Mouse (Mus musculus) MEL (cell line): ENCODE measurements around the gene Ptpre. TPM values are rescaled to one million over a fixed set of nuclear protein-coding genes. Genes with fewer than 3 reads are reported as not detected.

Experiments
- DNase-seq: peaks from one replicate; pipeline ENCODE4 v3.0.0; 2011; ENCODE audit warnings: low read depth, low spot score
- H3K27ac ChIP-seq: 2 replicates; pipeline ENCODE4 v1.5.1; 2012; ENCODE audit warnings: low read depth, mild to moderate bottlenecking, control low read depth, low read length, moderate library complexity; ENCODE audit not compliant: control insufficient read depth
- H3K27me3 ChIP-seq, 2 experiments: fragments of 150-350 bp in 1 of 2; sonication (generic) in 1 of 2; 2 replicates each; pipeline ENCODE4 v1.6.1; 2012; ENCODE audit warnings: low read length in 2 of 2, mild to moderate bottlenecking in 2 of 2, improper control_type of control experiment in 1 of 2, moderate library complexity in 1 of 2; ENCODE audit not compliant: insufficient read depth in 2 of 2, control insufficient read depth in 1 of 2
- H3K36me3 ChIP-seq, 2 experiments: 2 replicates each; pipeline ENCODE4 v1.6.1; 2012 to 2014; ENCODE audit warnings: low read length in 2 of 2, improper control_type of control experiment in 1 of 2, inconsistent platforms in 1 of 2, mild to moderate bottlenecking in 1 of 2; ENCODE audit not compliant: insufficient read depth in 2 of 2, control insufficient read depth in 1 of 2
- H3K4me1 ChIP-seq, 2 experiments: fragments of 150-350 bp in 1 of 2; sonication (generic) in 1 of 2; 2 replicates each; pipeline ENCODE4 v1.6.1; 2012; ENCODE audit warnings: low read length in 2 of 2, improper control_type of control experiment in 1 of 2, mild to moderate bottlenecking in 1 of 2; ENCODE audit not compliant: insufficient read depth in 2 of 2, control insufficient read depth in 1 of 2
- H3K4me3 ChIP-seq, 2 experiments: fragments of 150-350 bp in 1 of 2; sonication (generic) in 1 of 2; 2 replicates each; pipeline ENCODE4 v1.5.1; 2012; ENCODE audit warnings: low read depth in 2 of 2, low read length in 2 of 2, mild to moderate bottlenecking in 2 of 2, moderate library complexity in 2 of 2, control low read depth in 1 of 2, improper control_type of control experiment in 1 of 2; ENCODE audit not compliant: control insufficient read depth in 1 of 2, insufficient read depth in 1 of 2
- H3K79me2 ChIP-seq: 2 replicates; pipeline ENCODE4 v1.6.1; 2012; ENCODE audit warnings: mild to moderate bottlenecking, low read length, moderate library complexity; ENCODE audit not compliant: control insufficient read depth, poor library complexity, insufficient read depth
- H3K9ac ChIP-seq: 2 replicates; pipeline ENCODE4 v1.6.1; 2012; ENCODE audit warnings: low read depth, mild to moderate bottlenecking, control low read depth, low read length, moderate library complexity; ENCODE audit not compliant: control insufficient read depth, poor library complexity, severe bottlenecking
- H3K9me3 ChIP-seq: fragments of 150-350 bp; sonication (generic); replicated peaks from 2 replicates; pipeline ENCODE4 v1.6.1; 2012; ENCODE audit warnings: mild to moderate bottlenecking, low read length, improper control_type of control experiment, moderate library complexity; ENCODE audit not compliant: insufficient read depth
- BHLHE40 ChIP-seq: IDR thresholded peaks from 2 replicates; pipeline ENCODE4 v1.6.1; 2012; ENCODE audit warnings: low read depth, mild to moderate bottlenecking, inconsistent platforms, low read length, improper control_type of control experiment, borderline replicate concordance
- CHD1 ChIP-seq: IDR thresholded peaks from 2 replicates; pipeline ENCODE4 v1.6.1; 2012; ENCODE audit warnings: low read depth, mild to moderate bottlenecking, inconsistent platforms, low read length, improper control_type of control experiment
- CHD2 ChIP-seq: IDR thresholded peaks from 2 replicates; pipeline ENCODE4 v1.6.1; 2011; ENCODE audit warnings: low read length, improper control_type of control experiment
- E2F4 ChIP-seq: IDR thresholded peaks from 2 replicates; pipeline ENCODE4 v1.6.1; 2011; ENCODE audit warnings: low read depth, low read length, improper control_type of control experiment, borderline replicate concordance
- ELF1 ChIP-seq: IDR thresholded peaks from 2 replicates; pipeline ENCODE4 v1.6.1; 2014; ENCODE audit warnings: low read depth, mild to moderate bottlenecking, inconsistent platforms, low read length, improper control_type of control experiment, moderate library complexity
- EP300 ChIP-seq, 2 experiments: IDR thresholded peaks; 2 replicates each; pipeline ENCODE4 v1.6.1; 2011; ENCODE audit warnings: improper control_type of control experiment in 2 of 2, low read length in 2 of 2, low read depth in 1 of 2, mild to moderate bottlenecking in 1 of 2
- ETS1 ChIP-seq: IDR thresholded peaks from 2 replicates; pipeline ENCODE4 v1.6.1; 2012; ENCODE audit warnings: low read depth, mild to moderate bottlenecking, inconsistent platforms, low read length, improper control_type of control experiment, moderate library complexity
- GABPA ChIP-seq: IDR thresholded peaks from 2 replicates; pipeline ENCODE4 v1.6.1; 2012; ENCODE audit warnings: low read depth, mild to moderate bottlenecking, inconsistent platforms, low read length, improper control_type of control experiment, moderate library complexity
- GATA1 ChIP-seq: IDR thresholded peaks from 2 replicates; pipeline ENCODE4 v1.6.1; 2011; ENCODE audit warnings: low read depth, low read length, improper control_type of control experiment
- KAT2A ChIP-seq: conservative IDR thresholded peaks from 2 replicates; pipeline ENCODE4 v1.6.1; 2012; ENCODE audit warnings: low read depth, low read length, improper control_type of control experiment, inconsistent platforms
- MAX ChIP-seq: IDR thresholded peaks from 2 replicates; pipeline ENCODE4 v1.6.1; 2011; ENCODE audit warnings: low read length, improper control_type of control experiment
- MAZ ChIP-seq: IDR thresholded peaks from 2 replicates; pipeline ENCODE4 v1.6.1; 2012; ENCODE audit warnings: low read depth, mild to moderate bottlenecking, inconsistent platforms, low read length, improper control_type of control experiment
- MEF2A ChIP-seq: IDR thresholded peaks from 2 replicates; pipeline ENCODE4 v1.6.1; 2014; ENCODE audit warnings: low read depth, mild to moderate bottlenecking, inconsistent platforms, low read length, improper control_type of control experiment; ENCODE audit not compliant: poor library complexity, insufficient replicate concordance, severe bottlenecking; ENCODE audit errors: extremely low read depth
- MXI1 ChIP-seq: IDR thresholded peaks from 2 replicates; pipeline ENCODE4 v1.6.1; 2011; ENCODE audit warnings: mild to moderate bottlenecking, low read depth, low read length, improper control_type of control experiment
- MYC ChIP-seq: IDR thresholded peaks from 2 replicates; pipeline ENCODE4 v1.6.1; 2011; ENCODE audit warnings: low read depth, mild to moderate bottlenecking, low read length, improper control_type of control experiment, moderate library complexity
- NELFE ChIP-seq: IDR thresholded peaks from 2 replicates; pipeline ENCODE4 v1.6.1; 2011; ENCODE audit warnings: low read depth, low read length, improper control_type of control experiment
- NRF1 ChIP-seq: IDR thresholded peaks from 2 replicates; pipeline ENCODE4 v1.6.1; 2014; ENCODE audit warnings: low read depth, mild to moderate bottlenecking, inconsistent platforms, low read length, improper control_type of control experiment, moderate library complexity; ENCODE audit not compliant: poor library complexity, insufficient read depth, severe bottlenecking
- POLR2AphosphoS5 ChIP-seq: IDR thresholded peaks from 2 replicates; pipeline ENCODE4 v1.6.1; 2012; ENCODE audit warnings: low read depth, borderline replicate concordance, mild to moderate bottlenecking, inconsistent platforms, low read length, moderate library complexity, mixed read lengths
- TAL1 ChIP-seq: IDR thresholded peaks from 2 replicates; pipeline ENCODE4 v1.6.1; 2012; ENCODE audit warnings: mild to moderate bottlenecking, inconsistent platforms, low read length, moderate library complexity, mixed read lengths
- TBP ChIP-seq: IDR thresholded peaks from 2 replicates; pipeline ENCODE4 v1.8.0; 2011; ENCODE audit warnings: low read depth, low read length, improper control_type of control experiment
- TCF12 ChIP-seq: IDR thresholded peaks from 2 replicates; pipeline ENCODE4 v1.6.1; 2014; ENCODE audit warnings: low read depth, mild to moderate bottlenecking, inconsistent platforms, low read length, improper control_type of control experiment, moderate library complexity
- UBTF ChIP-seq: IDR thresholded peaks from 2 replicates; pipeline ENCODE4 v1.6.1; 2012; ENCODE audit warnings: low read depth, mild to moderate bottlenecking, inconsistent platforms, low read length, improper control_type of control experiment, moderate library complexity, borderline replicate concordance; ENCODE audit not compliant: insufficient read depth
- USF1 ChIP-seq: IDR thresholded peaks from 2 replicates; pipeline ENCODE4 v1.6.1; 2014; ENCODE audit warnings: low read depth, mild to moderate bottlenecking, inconsistent platforms, low read length, improper control_type of control experiment, moderate library complexity
- ZC3H11A ChIP-seq: IDR thresholded peaks from 2 replicates; pipeline ENCODE4 v1.6.1; 2012; ENCODE audit warnings: low read depth, mild to moderate bottlenecking, inconsistent platforms, low read length, improper control_type of control experiment
- ZKSCAN1 ChIP-seq: IDR thresholded peaks from 2 replicates; pipeline ENCODE4 v1.6.1; 2012; ENCODE audit warnings: low read depth, mild to moderate bottlenecking, inconsistent platforms, low read length, improper control_type of control experiment, moderate library complexity
- ZMIZ1 ChIP-seq: IDR thresholded peaks from 2 replicates; pipeline ENCODE4 v1.6.1; 2012; ENCODE audit warnings: low read depth, mild to moderate bottlenecking, inconsistent platforms, low read length, improper control_type of control experiment, moderate library complexity
- polyA plus RNA-seq, 2 experiments: library from polyadenylated mRNA; stranded (reverse) in 1 of 2; unstranded in 1 of 2; fragments of >175 nt in 1 of 2; fragments of >200 nt in 1 of 2; gene quantifications; 2 replicates each; pipeline versions ENCODE4 v1.2.1 to v1.2.4; 2012; ENCODE audit warnings: low replicate concordance in 2 of 2, low read depth in 1 of 2; ENCODE audit not compliant: insufficient read length in 2 of 2, insufficient read depth in 1 of 2, missing spikeins in 1 of 2
- total RNA-seq: library from RNA; depleted of rRNA; stranded (reverse); fragments of 300-350 nt; gene quantifications from 2 replicates; pipeline ENCODE4 v1.2.3, GENCODE M21; 2012

The Ptpre gene
- total and polyA plus RNA-seq, 3 experiments: 4.9 to 12.9 TPM; not detected in 1

GRCm38 (mm10) chr7:135509272-135509671 is 28.0 kb upstream of the Ptpre start:
- no peak overlapping the region for H3K27ac ChIP-seq
- H3K4me3 ChIP-seq: no peak overlapping the region
- TF ChIP-seq GABPA: no peak
- no peak for TF ChIP-seq MAX
- no peak for TF ChIP-seq MEF2A
- TF ChIP-seq USF1: no peak
- TF ChIP-seq TCF12: no peak
- TF ChIP-seq KAT2A: no peak
- TF ChIP-seq ZMIZ1: no peak
- TF ChIP-seq ZKSCAN1: no peak
- no peak for TF ChIP-seq BHLHE40
- no peaks in the 10 kb centered on the region for H3K79me2 ChIP-seq
- H3K27me3 ChIP-seq: no peaks in the 10 kb centered on the region
- no peaks in the 10 kb centered on the region for H3K9me3 ChIP-seq
- no peaks in the 10 kb centered on the region for H3K36me3 ChIP-seq
- no peak for DNase-seq
- H3K9ac ChIP-seq: no peak overlapping the region
- no peaks in the 10 kb centered on the region for H3K4me1 ChIP-seq

- no peaks in the 10 kb centered on the region for H3K27me3 ChIP-seq
- H3K4me1 ChIP-seq: no peaks in the 10 kb centered on the region
- no peaks in the 10 kb centered on the region for H3K9me3 ChIP-seq
- no peak overlapping the region for H3K9ac ChIP-seq
- H3K27ac ChIP-seq: no peak overlapping the region
- no peak for TF ChIP-seq MXI1
- no peak for TF ChIP-seq KAT2A
- H3K36me3 ChIP-seq: no peaks in the 10 kb centered on the region
- no peak overlapping the region for H3K4me3 ChIP-seq
- DNase-seq: no peak
- no peaks in the 10 kb centered on the region for H3K79me2 ChIP-seq
Observed at GRCm38 (mm10) chr7:135510431-135510830, 26.9 kb upstream of the Ptpre start.

- DNase-seq: peak; percentile 32
- no peak for TF ChIP-seq ZC3H11A
- no peak for TF ChIP-seq ETS1
- no peak for TF ChIP-seq GATA1
- no peak for TF ChIP-seq TAL1
- no peak for TF ChIP-seq GABPA
- TF ChIP-seq E2F4: no peak
- no peak for TF ChIP-seq UBTF
- no peak for TF ChIP-seq TBP
- TF ChIP-seq MAZ: no peak
- TF ChIP-seq NRF1: no peak
- TF ChIP-seq KAT2A: no peak
- no peak for TF ChIP-seq CHD1
- no peak for TF ChIP-seq MXI1
- peak; percentile 24; the same call in 1 of the 2 replicates for TF ChIP-seq ELF1
- TF ChIP-seq ZMIZ1: no peak
- no peak for TF ChIP-seq CHD2
- no peak for TF ChIP-seq MYC
- TF ChIP-seq EP300 (IDR thresholded peaks at IDR 0.05; ENCODE audit: low read depth in 1 of 2, low read length in 2 of 2): no peak
- TF ChIP-seq NELFE: no peak
- no peak for TF ChIP-seq POLR2AphosphoS5
- no peak for TF ChIP-seq MAX
- no peak for TF ChIP-seq BHLHE40
Observed at GRCm38 (mm10) chr7:135511723-135512122, 25.6 kb upstream of the Ptpre start.

More at GRCm38 (mm10) chr7:135511723-135512122, 25.6 kb upstream of the Ptpre start:
- H3K9ac ChIP-seq: no peak overlapping the region
- no peak overlapping the region for H3K4me3 ChIP-seq
- H3K36me3 ChIP-seq: no peaks in the 10 kb centered on the region
- H3K79me2 ChIP-seq: no peaks in the 10 kb centered on the region
- H3K27me3 ChIP-seq: no peaks in the 10 kb centered on the region
- no peak overlapping the region for H3K27ac ChIP-seq
- no peaks in the 10 kb centered on the region for H3K4me1 ChIP-seq
- H3K9me3 ChIP-seq: no peaks in the 10 kb centered on the region
